Mouse (Mus musculus) MEL (cell line): ENCODE data around the gene Thap3.
A peak's percentile ranks its signal among the peaks of the same experiment; 100 is the strongest.

Experiments used
- CTCF ChIP-seq, 3 experiments: IDR thresholded peaks in 2 of 3; conservative IDR thresholded peaks in 1 of 3; 2 replicates each; pipeline ENCODE4 v1.5.1; 2011 to 2012; ENCODE audit warnings: low read length in 3 of 3, low read depth in 2 of 3, mild to moderate bottlenecking in 2 of 3, improper control_type of control experiment in 1 of 3, inconsistent platforms in 1 of 3, mixed read lengths in 1 of 3, moderate library complexity in 1 of 3; ENCODE audit not compliant: control insufficient read depth in 1 of 3, insufficient read depth in 1 of 3, poor library complexity in 1 of 3, severe bottlenecking in 1 of 3
- MAFK ChIP-seq: IDR thresholded peaks from 2 replicates; pipeline ENCODE4 v1.6.1; 2011; ENCODE audit warnings: low read depth, mild to moderate bottlenecking, low read length, improper control_type of control experiment, borderline replicate concordance
- MYC ChIP-seq: IDR thresholded peaks from 2 replicates; pipeline ENCODE4 v1.6.1; 2011; ENCODE audit warnings: low read depth, mild to moderate bottlenecking, low read length, improper control_type of control experiment, moderate library complexity
- NRF1 ChIP-seq: IDR thresholded peaks from 2 replicates; pipeline ENCODE4 v1.6.1; 2014; ENCODE audit warnings: low read depth, mild to moderate bottlenecking, inconsistent platforms, low read length, improper control_type of control experiment, moderate library complexity; ENCODE audit not compliant: poor library complexity, insufficient read depth, severe bottlenecking

- TF ChIP-seq MAFK = no peak
- TF ChIP-seq MYC = no peak
- TF ChIP-seq CTCF (IDR thresholded peaks at IDR 0.05 in 2 of 3, conservative IDR thresholded peaks at IDR 0.05 in 1 of 3; ENCODE audit: control insufficient read depth in 1 of 3, insufficient read depth in 1 of 3, low read depth in 2 of 3, low read length in 3 of 3, poor library complexity in 1 of 3, severe bottlenecking in 1 of 3) = no peak
- peak; percentile 56; the same call in 1 of the 2 replicates for TF ChIP-seq NRF1
Measured at GRCm38 (mm10) chr4:152026751-152027508, 38.1 kb upstream of the Thap3 start.
